Mouse (Mus musculus) lung, adult 2 months (tissue): ENCODE data around the gene Pwwp2a.

Source experiments
- CTCF ChIP-seq: fragments of 200-500 bp; IDR thresholded peaks from 2 replicates; pipeline ENCODE4 v1.5.1; 2011; ENCODE audit warnings: mild to moderate bottlenecking, low read length, control low read depth; ENCODE audit not compliant: insufficient read depth
- POLR2A ChIP-seq: fragments of 200-500 bp; IDR thresholded peaks from 2 replicates; pipeline ENCODE4 v1.6.1; 2011; ENCODE audit warnings: low read depth, mild to moderate bottlenecking, control low read depth, low read length, borderline replicate concordance; ENCODE audit errors: extremely low read depth

DNA sequence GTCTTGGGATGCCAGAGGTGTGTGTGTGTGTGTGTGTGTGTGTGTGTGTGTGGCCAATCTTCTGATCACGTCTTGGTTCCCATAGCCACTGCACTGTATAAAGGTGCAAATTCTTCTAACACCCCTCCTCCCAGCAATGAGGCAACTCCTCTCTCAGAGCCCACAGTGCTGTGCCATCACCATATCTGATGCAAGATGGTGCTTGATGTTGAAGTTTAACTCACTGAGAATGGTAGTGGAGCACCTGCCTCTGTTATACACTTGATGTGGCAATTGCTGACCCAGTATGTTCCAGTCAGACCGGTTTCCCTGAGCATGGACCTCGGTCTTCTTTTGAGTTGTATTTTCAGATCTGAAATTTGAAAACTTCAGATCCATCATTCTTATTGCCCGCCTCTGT, 88.3 kb downstream of the Pwwp2a start:
- no peak for TF ChIP-seq CTCF
- TF ChIP-seq POLR2A: no peak
